Mouse (Mus musculus): ENCODE results near the gene Megf11.

- TF ChIP-seq CTCF (IDR thresholded peaks at IDR 0.05), result no peak
- TF ChIP-seq POLR2A (IDR thresholded peaks at IDR 0.05; ENCODE audit: insufficient read depth, low read depth, low read length), result no peak
- no peak for TF ChIP-seq EP300 (IDR thresholded peaks at IDR 0.05; ENCODE audit: insufficient read depth, low read depth, low read length)
Measured at GRCm38 (mm10) chr9:64528595-64528994, 143.2 kb downstream of the Megf11 start.
